Mouse (Mus musculus): ENCODE data around the gene Olfr444.

Gene Olfr444

GRCm38 (mm10) chr6:42948767-42949166 is at the start of gene Olfr444:
Gene Olfr444 (plus strand): TSS chr6:42949067.
- no peak for DNase-seq (ENCODE audit: low spot score in 2 of 2)

GRCm38 (mm10) chr6:42900345-42900744 is 48.5 kb upstream of the Olfr444 start:
- no peak for DNase-seq (ENCODE audit: low spot score in 2 of 2)

DNA sequence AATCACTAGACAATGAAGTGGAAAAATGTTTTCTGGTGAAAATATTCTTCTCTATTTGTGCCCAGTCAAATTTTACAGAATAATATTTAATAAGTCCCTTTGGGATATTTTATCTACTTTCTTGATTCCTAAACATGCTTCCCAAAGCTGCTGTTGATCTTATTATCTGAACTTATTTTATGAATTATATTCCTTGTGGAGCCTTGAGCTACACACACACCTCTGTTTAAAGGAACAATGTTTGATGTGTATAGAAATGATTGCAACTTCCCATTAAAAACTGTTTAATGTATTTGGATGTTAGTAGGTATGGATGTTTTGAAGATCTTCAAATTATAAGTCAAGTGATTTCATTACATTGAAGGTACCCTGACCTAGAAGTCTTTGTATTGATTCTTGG is 40.3 kb upstream of the Olfr444 start, which contains the start of gene Olfr447:
Gene Olfr447, plus strand, starts transcription at position 301 of the 400 bp plus-strand sequence.
- no peak for DNase-seq (ENCODE audit: low spot score in 2 of 2)

- DNase-seq (ENCODE audit: low spot score in 2 of 2) = no peak
Observed at GRCm38 (mm10) chr6:42921077-42921476, 27.8 kb upstream of the Olfr444 start, which contains the start of gene Olfr446. Gene Olfr446 (plus strand): TSS chr6:42921377.

GRCm38 (mm10) chr6:42980377-42980776 is 31.5 kb downstream of the Olfr444 start:
- no peak for DNase-seq (ENCODE audit: low spot score in 2 of 2)
